Mouse (Mus musculus): ENCODE data around the gene Pgk1.

GRCm38 (mm10) chrX:106190091-106190490 is 3.2 kb downstream of the Pgk1 start:
- TF ChIP-seq CTCF (IDR thresholded peaks at IDR 0.05; ENCODE audit: extremely low read depth, insufficient read depth, low read length) (no peak), POLR2A (IDR thresholded peaks at IDR 0.05; ENCODE audit: extremely low read depth, insufficient read depth, low read length) (no peak)
